Mouse (Mus musculus): ENCODE data around the gene Cpt1a. TPM values are rescaled to one million over a fixed set of nuclear protein-coding genes. Genes with fewer than 3 reads are reported as not detected.
A peak's percentile ranks its signal among the peaks of the same experiment; 100 is the strongest.

The Cpt1a gene
- total RNA-seq (2021), result 100 to 1,000 TPM; 126 to 144 TPM

DNA sequence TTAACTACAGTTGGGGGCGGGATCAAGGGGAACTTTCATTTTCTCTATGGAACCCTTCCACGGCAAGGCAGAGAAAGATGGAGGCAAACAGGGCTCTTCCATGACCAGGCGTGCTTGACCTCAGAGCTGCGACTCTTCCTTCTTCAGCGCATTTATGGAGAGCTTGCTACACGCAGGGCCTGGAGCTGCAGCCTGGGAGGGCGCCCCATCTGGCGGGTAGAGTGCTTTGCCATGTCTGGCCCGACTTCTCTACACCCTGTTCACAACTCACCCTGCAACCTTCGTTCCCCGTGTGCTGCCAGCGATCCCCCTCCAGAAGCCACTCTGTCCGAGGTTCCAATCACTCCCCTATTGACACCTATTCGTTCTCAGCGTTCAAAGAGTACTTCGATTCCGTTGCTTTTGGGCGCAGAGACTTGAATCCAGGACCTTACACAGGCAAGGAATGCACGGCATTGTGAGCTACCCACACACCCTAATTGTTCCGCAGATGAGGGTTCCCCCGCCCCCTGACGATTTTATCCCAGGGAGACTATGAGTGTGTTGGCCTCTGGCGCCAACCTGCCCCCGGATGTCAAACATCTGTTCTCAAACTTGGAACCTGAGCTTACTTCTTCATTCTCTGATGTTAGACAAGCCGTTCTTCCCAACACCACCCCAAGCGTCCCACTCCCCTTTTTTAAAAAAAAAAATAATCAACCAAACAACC lies at the start of gene Cpt1a:
TSS of gene Cpt1a (plus strand) at position 74 of the 709 bp plus-strand sequence.
- intact Hi-C loops (cut with DNase I), result loop anchor here (2.0 kb wide), 1 partner anchor 40 kb away; the partner anchor contains the start of genes Ighmbp2 and Mrpl21

DNA sequence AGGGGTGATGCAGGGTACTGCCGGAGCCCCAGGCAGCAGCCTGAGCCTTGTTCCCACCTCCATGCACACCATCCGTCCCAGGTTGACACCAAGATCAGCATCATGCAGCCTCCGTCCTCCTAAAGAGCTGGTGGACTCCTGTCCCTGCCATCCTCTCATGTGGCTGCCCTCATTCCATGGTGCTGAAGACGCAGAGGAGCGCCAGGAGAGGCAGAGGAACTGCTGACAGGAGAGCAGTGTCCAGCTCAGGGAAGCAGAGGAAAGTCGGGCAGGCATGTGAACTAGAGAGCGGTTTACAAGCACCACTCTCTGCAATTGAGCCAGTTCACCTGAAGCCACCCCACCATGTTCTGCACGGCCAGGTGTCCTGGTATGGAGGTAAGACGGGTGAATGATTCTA lies 48.8 kb upstream of the Cpt1a start:
- no peak for DNase-seq
- intact Hi-C loops (cut with DNase I), result no loop called here

More for the DNA sequence above, at the start of gene Cpt1a:
- peak; percentile 70 to 77 for DNase-seq

DNA sequence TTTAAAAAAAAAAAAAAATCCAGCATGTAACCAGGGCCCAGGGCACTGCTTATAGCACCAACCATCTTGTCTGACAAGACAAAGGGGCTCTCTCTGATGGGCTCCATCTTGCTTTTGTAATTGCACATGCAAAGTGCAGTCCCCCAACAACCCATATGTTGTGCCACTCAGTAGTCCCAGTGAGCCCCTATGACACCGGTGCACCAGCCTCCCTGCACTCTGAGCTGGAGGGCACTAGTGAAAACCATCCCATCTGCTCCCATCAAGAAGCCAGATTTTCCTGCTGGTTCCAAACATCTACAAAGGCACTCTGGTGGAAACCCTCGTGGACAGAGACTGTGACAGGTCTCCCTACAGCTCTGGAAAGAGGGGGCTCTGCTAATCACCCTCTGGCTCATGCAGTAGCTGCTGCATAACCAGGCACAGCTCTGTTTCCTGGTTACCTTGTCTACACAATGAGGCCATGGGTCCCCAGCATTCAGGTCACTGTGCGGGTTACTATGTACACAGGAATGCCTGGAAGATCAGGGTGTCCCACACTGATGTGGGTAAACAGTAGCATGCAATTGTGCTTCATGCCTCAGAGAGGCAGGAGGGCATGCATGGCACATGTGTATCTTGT lies 46.3 kb upstream of the Cpt1a start:
- intact Hi-C loops (cut with DNase I), result no loop called here
- no peak for DNase-seq

DNA sequence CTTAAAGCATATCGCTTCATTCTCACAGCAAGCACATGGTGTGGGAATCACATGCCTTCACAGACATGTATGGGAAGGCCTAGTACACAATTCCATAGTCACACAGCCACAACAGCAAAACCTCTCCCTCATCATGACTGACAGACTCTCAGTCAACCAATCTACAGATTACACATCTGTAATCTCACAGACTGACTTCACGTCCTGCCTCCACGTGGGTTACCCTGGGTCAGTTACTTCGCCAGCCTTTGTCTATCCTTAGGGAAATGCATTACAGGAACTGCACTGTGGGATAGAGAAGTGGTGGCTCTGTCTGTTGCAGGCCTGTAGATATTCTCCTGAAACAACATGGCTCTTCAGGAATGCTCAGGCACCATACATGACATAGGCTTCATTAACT lies 40.2 kb upstream of the Cpt1a start:
- no peak for DNase-seq
- intact Hi-C loops (cut with DNase I), result loop anchor here (2.0 kb wide), 1 partner anchor 41 kb away; the partner anchor contains the start of gene Cpt1a

DNA sequence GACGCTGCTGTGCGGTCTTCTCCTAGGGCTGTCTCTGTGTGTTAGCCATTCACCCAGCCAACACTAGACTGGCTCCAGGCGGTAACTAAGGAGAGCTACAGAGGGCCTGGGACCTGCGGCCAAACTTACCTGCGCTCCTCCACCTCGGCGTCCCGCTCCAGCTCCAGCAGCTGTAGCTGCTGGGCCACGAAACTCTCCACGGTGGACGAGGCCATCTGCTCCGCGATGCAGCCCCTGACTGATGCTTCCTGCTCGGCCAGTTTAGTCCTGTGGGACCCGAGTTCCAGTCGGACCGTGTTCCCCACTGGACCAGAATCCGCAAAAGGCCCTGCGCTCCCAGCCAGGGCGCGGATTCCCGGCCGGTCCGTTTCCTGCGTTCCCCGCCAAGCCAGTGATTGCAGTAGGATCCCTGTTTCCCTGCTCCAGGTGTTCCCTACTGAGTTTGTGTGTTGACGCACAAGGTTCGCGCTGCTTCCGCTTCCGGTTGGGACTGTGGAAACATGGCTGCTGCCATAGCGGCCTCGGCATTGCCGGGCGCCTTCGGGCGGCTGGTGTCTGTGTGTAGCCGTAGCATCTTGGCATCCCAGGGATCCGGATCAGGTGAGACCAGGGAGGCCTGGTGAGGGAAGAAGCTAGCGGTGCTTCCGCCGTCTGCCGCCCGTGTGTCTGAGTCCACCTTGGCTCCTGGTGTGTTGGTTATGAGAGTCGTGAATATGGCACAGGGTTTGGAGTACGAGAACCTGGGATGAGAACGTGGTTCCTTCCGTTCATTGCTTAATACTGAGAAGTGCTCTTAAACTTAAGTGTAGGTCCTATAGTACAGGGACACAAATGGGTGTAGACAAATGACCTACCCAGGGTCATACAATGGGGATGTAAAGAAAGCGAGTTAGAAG lies 39.3 kb upstream of the Cpt1a start, which contains the start of the genes Mrpl21 and Ighmbp2:
TSS of gene Mrpl21 (plus strand) at position 330 of the 896 bp plus-strand sequence.
TSS of gene Ighmbp2 (minus strand) at position 446 of the 896 bp plus-strand sequence.
- intact Hi-C loops (cut with DNase I), result loop anchor here (2.0 kb wide), 1 partner anchor 40 kb away; the partner anchor contains the start of gene Cpt1a
- peak; percentile 94 to 97 for DNase-seq

DNA sequence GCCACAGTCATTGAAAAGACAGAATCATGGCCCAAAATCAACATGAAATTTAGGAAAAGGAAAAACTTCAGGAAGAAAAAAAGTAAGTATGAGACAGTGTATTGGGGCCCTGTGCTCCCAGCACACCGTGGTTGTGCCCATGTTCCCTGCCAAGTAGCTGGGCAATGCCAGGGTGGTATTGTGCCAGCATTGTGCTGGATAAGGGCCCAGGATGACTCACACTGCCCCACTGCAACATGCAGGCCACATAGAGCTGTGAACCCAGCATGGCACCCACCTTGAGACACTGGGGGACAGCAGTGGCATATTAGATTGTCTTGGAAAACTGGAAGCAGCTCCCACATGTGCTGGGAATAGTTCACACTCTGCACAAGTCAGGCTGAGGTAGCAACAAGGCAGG lies 33.1 kb upstream of the Cpt1a start:
- no peak for DNase-seq
- intact Hi-C loops (cut with DNase I), result no loop called here

DNA sequence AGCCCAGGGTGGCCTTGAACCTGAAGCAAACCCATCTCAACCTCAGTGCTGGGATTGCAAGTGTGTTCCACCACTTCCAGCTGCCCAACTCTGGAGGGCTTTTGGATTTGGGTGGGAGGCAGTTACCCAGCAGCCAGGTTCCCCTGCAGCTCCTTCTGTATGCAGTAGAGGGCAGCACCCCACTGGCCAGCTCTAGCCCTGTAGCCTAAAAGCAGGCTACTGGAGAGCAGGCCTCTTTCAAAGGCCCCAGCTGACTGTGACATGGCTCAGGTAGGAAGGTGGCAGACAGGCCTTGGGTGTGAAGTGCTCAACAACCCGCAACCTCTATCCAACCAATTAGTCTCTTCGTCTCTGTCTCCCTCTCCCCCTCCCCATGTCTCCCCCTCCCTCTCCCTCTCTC lies 30.1 kb upstream of the Cpt1a start:
- intact Hi-C loops (cut with DNase I), result loop anchor here (2.0 to 5.0 kb wide), 2 partner anchors 65 to 159 kb away; no protein-coding TSS in a partner anchor
- DNase-seq, result peak; percentile 74 to 80

DNA sequence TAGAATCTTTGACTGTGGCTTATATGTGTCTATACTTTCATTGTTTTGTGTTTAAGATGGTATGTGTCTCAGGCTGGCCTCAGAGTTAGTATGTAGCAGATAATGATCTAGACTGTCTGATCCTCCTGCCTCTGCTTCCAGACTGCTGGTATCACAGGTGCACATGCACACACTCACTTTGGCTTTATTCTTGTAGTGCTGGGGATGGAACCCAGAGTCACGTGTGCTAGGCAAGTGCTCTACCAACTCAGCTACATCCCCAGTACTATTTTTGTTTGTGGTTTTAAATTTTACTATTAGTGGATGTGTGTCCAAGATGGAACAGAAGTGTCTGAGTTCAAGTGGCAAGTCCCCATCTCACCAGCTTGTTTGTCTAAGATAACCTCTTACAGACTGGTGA lies 29.1 kb upstream of the Cpt1a start:
- no peak for DNase-seq
- intact Hi-C loops (cut with DNase I), result loop anchor here (2.0 to 5.0 kb wide), 2 partner anchors 64 to 158 kb away; no protein-coding TSS in a partner anchor

DNA sequence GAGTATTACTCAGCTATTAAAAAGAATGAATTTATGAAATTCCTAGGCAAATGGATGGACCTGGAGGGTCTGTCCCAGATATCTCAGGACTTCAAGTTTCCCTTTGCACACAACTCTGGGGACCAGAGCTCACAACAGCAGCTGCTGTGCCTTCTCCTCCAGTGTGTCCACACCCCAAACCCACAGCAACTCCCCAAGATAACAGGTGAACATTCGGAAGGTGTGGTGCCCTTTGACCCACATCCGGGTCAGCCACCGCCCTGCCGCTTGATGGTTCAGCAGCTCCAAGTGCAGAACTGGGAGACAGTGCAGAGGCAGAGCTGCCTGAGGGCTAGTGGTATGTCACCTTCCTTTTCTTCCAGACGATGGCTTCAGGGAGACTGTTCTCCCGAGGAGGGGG lies 26.9 kb upstream of the Cpt1a start:
- no peak for DNase-seq

DNA sequence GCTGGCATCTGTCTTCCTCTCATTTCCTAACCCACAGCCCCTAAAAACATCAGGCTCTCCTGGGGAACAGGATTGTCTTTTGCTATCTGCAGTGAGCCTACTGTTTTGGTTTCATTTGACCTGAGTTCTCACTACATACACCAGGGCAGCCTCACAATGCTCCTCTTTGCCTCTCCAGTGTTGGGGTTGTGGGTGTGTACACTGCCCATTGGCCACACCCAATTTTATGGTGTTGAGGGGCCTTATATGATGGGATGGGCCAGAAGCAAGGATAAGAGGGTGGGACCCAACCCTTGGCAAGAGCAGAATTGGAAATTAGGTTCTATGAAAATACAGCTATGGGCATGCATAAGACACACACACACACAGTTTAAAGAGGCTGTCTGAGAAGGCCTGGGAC lies 25.1 kb upstream of the Cpt1a start:
- DNase-seq, result no peak
- intact Hi-C loops (cut with DNase I), result no loop called here

More for the DNA sequence above, 26.9 kb upstream of the Cpt1a start:
- intact Hi-C loops (cut with DNase I), result no loop called here

DNA sequence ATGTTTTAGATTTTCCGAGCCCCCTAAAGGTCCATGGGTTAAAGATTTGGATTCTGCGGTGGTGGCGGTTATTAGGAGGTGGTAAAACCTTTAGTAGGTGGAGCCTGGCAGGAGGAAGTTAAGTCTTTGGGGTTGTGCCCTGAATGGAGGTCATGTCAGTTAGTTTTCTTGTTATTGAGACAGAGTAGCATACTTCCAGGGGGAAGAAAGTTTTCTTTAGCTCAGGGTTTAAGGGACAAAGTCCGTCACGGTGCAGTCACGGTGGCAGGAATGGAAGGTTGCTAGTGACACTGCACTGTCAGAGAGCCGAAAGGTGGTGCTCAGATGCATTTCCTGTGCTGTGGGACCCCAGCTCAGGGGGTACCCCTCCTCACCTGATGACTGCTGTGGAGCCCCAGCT lies 24.4 kb upstream of the Cpt1a start:
- DNase-seq, result no peak
- intact Hi-C loops (cut with DNase I), result no loop called here

DNA sequence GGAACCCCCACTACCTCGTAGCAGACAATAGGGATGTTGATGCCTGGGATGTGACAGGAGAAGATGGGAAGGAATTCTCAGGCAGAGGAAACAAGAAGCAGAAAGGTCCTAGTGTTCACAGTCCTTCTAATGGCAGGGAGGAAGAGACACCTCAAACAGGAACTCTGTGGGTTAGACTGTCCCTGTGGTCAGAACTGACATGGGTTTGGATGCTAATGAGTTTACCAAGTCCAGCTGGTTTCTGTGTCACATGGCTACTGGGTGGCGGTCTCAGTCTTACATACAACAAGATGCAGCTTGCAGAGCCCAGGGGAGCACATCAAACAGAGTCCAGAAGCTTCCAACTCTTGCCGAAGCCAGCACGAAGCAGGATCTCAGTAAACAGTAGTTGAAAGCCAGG lies 18.1 kb upstream of the Cpt1a start:
- intact Hi-C loops (cut with DNase I), result no loop called here
- DNase-seq, result no peak

DNA sequence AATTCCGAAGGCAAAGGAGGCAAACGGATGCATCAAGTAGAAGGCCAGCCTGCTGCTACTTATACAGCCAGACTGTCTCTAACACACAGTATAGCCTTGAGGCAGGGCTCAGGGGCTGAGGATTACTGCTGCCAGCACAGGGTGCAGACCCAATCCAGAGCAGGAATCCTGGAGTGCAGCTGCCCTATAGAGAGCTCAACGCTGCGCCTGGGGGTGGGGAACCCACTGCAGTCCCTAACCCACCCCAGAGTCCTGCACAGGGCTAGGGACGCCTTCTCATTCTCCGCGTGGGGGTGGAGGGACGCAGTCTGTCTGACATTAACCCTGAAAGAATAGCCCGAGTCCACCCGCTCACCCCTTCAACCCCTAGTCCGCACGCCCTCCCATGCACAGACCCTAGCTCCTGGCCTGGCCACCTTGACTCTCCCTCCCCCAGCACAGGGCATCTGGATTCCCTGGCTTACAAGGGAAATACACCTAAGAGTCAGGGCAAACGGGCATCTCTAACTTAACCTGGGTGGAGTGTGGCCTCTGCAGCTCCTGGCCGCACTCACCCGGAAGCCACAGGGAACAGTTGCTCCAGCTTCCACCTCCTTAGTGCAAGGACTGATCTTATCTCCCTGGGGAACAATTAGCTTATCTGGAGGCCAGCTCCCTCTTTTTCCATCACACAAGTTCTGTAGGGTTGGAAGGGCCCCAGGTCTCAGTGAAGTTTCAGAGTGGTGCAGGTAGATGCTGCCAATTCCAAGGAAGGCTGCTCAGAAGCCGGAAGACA lies 14.8 kb upstream of the Cpt1a start:
- no peak for DNase-seq

DNA sequence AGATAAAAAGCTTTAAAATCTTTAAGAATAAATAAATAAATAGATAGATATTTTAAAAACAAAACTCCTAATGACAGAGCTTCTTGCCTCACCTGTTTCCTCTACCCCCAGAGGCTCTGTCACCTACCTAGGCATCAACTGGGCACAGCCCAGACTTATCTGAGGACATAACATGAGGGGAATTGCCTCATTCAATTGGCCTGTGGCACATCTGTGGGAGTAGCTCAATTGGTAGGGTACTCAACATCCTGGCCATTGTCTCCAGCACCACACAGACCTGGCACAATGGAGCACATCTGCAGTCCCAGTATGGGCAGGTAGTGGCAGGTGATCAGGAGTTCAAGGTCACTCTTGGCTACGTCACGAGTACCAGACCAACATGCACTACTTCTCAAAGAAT lies 2.8 kb upstream of the Cpt1a start:
- DNase-seq, result no peak
- intact Hi-C loops (cut with DNase I), result no loop called here

More for the DNA sequence above, 14.8 kb upstream of the Cpt1a start:
- intact Hi-C loops (cut with DNase I), result no loop called here

DNA sequence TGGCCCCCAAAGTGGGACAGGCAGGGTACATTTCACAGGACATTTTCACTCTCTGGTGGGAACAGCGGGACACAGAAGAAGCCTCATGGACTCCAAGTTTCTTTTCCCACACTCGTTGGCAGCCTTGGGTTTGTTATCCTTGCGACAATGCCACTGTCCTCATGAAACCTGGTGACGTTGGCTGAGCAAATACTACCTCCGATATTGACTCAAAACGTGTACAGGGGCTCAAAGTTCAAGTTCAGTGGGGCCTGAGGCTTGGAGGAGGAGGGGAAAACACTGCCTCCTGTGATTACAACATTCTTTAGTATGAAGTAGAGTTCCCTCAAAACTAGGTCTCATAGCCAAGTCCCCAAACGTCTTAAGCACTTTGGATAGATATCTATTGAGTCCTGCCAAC lies 2.0 kb upstream of the Cpt1a start:
- intact Hi-C loops (cut with DNase I), result no loop called here
- DNase-seq, result no peak

DNA sequence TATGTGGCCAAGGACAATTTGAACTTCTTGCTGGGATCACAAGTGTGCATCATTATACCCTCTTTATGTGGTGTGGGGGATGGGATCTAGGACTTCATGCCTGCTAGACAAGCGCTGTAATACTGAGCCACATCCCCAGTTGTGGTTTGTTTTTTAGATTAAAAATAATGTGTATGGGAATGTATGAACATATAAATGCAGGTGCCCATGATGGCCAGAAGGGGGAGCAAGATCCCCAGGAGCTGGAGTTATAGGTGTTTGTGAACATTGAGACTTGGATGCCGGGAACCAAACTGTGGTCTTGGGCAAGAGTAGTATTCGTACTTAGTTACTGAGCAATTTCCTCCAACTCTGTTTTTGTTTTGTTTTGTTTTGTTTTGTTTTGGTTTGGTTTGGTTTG lies 1.3 kb upstream of the Cpt1a start:
- intact Hi-C loops (cut with DNase I), result no loop called here
- peak in 1 of 2 experiments; percentile 32 for DNase-seq

DNA sequence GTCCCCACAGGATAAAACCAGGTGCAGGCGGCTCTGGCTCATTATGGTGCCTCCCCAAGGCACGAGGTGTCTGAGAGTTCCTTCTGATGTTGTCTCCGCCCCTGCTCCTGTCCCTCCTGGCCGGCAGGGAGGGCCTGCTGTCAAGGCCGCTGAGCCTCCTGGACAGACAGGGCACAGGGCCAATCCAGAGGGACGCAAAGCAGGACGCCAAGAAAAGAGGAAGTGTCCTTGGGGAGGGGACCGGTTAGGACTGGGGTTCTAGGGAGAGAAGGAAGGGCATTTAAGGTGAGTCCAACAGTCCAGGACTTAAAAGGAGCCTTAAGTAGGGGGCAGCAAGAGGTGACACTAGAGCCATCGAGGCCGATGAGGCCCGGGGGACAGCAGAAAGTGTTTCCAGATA lies 517 bp upstream of the Cpt1a start:
- intact Hi-C loops (cut with DNase I), result loop anchor here (2.0 kb wide), 1 partner anchor 39 kb away; the partner anchor contains the start of genes Ighmbp2 and Mrpl21
- peak; percentile 83 to 86 for DNase-seq

DNA sequence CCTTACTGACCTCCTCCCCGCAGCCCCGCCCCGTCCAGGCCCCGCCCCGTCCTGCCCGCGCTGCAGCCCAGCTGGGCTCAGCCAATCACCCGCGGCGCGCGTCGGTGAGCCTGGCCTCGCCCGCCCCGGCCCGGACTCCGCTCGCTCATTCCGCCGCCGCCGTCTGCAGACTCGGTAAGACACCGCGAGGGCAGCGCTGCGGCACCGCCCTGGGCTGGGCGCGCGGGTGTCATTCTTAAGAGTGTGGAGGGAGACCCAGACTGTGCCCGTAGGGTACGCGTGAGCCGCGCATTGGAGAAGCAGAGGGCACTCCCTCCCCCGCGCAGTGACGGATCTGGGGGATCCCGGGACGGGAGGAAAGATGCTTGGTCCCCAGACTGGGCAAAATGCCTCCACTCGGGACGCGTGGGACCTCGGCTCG lies 1.1 kb downstream of the Cpt1a start:
- intact Hi-C loops (cut with DNase I), result loop anchor here (2.0 kb wide), 1 partner anchor 40 kb away; the partner anchor contains the start of genes Ighmbp2 and Mrpl21

DNA sequence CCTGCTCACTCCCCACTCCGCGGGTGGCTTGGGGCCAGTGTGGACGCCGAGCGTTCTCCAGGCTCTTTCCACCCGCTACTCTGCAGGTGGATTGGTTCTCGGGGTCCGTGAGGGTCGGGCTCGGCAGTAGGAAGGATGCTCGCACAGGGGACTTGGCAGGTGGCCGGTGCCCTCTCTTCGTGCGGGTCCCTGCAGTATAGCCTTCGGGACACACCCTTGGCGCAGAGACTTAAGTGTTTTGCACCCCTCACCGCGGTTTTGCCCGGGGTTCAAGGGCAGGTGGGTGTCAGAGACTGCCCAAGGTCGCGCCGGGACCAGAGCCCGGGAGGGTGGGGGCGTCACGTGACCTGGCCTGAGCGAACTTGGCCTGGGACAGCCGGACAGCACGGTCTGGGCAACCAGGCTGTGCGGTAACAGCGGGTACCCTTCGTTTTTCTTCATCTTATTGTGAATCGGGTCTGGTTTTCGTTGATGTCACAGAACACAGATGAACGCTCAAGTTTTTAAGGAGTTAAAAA lies 1.7 kb downstream of the Cpt1a start:
- intact Hi-C loops (cut with DNase I), result loop anchor here (2.0 kb wide), 2 partner anchors 31 to 41 kb away; partner anchors contain the start of genes Ighmbp2 and Mrpl21
- DNase-seq, result peak; percentile 87 to 89

More for the DNA sequence above, 1.1 kb downstream of the Cpt1a start:
- peak; percentile 93 for DNase-seq
